Mouse (Mus musculus) 416B (cell line): ENCODE data around the gene Tshz2.
A peak's percentile ranks its signal among the peaks of the same experiment; 100 is the strongest.

Experiments
- DNase-seq: peaks from one replicate; pipeline ENCODE4 v3.0.0; 2011; ENCODE audit warnings: low read depth

The Tshz2 gene

DNA sequence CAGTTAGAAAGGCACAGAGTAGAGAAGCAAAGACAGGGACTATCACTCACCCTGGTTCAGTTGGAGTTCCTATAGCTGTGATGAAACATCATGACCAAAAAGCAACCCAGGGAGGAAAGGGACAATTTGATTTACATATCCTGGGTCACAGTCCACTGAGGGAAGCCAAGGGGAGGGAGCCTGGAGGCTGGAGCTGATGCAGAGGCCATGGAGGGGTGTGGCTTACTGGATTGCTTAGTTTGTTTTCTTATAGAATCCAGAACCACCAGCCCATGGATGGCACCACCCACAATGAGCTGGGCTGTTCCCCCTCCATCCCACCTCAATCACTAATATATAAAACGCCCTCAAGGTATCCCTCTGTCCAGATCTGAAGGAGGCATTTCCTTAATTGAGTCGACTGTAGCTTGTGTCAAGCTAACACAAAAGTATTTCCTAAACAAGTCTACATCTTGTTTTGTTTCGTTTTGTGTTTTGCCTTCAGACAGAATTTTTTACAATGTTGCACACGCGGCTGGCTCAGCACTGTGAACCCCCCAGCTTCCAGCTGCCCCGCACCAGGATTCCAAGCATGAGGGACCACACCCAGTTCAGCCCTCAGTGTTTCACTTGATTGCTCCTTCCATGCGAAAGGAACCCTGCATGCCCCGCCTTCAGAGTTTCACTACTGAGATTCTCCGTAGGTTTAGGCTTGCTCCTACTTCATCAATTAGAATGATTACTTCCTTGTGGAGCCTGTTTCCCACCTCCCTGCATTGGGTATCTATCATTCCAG is 413.7 kb downstream of the Tshz2 start:
- DNase-seq: no peak

DNA sequence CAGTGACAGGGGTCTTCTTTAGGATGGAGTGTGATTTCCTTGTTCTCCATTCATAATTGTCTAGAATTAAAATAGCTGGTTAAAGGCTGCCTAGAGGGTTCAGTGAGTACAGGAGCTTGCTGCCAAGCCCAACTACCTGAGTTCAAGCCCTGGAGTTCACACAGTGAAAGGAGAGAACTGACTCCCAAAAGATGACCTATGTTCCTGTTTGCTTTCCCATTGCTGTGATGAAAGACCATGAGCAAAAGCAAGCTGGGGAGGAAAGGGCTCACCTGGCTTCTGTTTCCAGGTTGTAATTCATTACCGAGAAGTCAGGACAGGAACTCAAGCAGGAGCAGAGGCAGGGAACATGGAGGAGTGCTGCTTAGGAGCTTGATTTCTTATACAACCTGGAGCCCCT is 416.0 kb downstream of the Tshz2 start:
- no peak for DNase-seq

DNA sequence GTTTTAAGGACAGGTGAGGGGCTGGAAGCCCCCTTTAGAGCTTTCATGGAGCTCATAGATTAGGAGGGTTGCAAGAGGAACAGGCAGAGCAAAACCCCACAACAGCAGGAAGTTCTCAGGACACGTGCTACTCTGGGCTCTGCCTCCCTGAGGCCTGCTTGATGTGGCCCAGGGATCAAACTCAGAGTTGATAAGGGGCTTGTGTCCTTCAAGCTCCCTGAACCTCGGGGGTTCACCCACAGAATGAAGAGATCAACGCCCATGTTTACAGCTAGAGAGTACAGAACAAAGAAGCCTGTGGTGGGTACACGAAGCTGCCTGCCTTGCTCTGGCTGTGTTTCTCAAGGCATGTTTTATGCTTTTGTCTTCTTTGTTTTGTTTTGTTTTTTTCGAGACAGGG is 417.8 kb downstream of the Tshz2 start:
- DNase-seq: no peak

DNA sequence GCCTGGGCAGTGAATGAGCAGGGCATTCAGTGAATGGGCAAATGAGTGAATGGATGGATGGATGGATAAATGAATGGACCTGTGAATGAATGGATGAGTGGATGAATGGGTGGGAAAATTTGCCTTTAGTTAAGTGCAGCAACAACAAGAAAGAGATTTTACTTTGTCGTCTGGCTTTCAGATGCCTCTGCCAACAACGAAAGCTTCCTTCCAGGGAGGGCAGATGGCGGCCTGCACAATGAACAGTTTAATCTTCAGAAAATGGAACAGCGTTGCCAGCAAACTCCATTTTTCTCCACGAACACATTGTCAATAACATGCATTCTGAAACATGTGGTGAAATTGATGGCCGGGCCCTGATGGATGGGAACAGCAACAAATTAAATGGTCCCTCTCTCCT is 418.6 kb downstream of the Tshz2 start:
- no peak for DNase-seq

DNA sequence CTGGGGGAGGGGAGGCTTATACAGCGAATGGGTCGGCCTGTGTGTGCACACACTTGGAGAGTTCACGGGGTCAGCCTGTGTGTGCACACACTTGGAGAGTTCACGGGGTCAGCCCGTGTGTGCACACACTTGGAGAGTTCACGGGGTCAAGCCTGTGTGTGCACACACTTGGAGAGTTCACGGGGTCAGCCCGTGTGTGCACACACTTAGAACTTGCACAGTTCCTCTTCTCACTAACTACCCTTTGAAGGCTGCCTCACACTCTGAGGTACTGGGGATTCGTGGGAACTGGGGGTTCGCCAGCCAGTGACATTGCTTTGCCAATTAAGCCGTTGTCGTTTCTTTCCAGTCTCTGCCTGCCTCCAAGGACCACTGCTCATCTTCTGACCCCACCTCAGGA is 422.1 kb downstream of the Tshz2 start:
- no peak for DNase-seq

DNA sequence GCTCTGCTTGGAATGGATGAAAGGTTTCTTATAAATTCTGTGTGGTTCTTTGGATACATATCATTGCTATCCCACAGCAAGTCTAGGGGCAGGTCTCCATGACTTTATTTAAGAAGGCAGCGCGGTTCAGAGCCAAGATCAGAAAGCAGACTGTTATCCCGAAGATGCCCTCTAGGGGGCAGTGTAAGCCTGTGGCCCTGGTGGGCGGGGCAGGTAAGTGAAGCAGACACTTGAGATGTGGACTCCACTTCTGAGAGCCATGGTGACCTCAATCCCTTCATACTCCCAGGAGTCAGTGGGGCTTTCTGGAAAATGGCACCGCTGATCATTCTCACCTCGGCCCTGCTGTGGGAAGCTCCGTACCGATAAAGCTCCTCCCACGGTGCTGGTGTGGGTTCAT is 422.6 kb downstream of the Tshz2 start:
- DNase-seq: peak; percentile 61

DNA sequence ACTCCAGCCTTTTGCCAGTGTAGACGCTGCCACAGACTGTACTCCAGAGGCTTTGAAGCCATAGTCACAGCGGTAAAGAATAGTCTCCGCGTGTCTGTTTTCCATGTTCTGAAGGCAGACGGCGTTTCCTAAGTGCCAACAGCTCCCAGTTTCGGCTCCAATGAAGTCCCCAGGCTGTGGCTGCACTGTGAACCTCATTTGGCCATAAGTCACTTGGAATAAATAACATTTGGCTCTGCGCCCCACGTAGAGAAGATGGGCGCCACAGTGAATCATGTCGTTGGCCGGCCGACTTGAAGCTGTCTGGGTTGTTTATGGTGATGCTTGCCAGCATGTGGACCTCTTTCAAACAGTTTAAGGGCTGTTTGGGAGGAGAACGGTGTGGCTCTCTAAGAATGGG is 426.0 kb downstream of the Tshz2 start:
- no peak for DNase-seq

DNA sequence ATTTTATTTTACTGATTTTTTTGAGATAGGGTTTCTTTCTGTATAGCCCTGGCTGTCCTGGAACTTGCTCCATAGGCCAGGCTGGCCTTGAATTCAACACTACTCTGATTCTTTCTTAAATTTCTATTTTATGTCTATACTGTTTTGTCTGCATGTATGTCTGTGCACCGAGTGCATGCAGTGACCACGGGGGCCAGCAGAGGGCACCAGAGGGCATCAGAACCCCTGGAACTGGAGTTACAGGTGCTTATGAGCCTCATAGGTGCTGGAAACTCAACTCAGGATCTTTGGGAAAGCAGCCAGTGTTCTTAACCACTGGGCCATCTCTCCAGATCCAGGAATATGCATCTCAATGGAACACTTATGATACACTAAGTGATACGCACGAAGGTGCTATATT is 427.3 kb downstream of the Tshz2 start:
- DNase-seq: peak; percentile 57

DNA sequence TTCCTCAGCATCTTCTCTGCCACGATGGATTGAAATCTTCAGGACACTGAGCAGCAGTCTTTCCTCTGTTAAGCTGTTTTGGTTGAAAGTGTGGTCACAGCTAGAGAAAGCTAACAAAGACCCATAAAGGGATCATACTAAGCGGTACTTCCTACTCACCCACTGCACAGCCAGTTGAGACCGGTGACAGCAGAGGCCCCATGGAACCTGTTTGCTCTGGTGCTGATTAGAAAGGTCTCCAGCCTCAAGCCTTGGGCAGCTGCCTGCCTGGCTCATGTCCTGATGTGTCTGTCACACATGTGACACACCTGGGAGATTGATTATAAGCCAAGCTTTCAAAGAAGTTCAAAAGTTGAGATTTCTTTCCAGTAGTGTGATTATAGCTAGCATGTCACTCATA is 429.6 kb downstream of the Tshz2 start:
- DNase-seq: no peak

DNA sequence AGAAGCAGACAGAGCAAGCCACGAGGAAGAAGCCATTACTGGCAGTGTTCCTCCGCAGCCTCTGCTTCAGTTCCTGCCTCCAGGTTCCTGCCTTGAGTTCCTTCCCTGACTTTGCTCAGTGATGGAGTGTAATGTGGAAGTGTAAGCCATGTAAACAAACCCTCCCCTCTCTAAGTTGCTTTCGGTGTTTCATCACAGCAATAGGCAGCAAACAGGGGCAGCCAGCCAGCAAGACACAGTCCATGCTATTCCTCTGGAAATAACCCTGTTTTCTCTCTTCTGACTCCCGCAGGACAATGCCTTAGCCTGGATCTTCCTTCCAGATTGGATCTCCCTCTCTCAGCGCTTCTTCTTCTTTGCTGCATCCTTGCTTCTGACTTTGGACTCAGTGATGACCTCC is 437.2 kb downstream of the Tshz2 start:
- no peak for DNase-seq

DNA sequence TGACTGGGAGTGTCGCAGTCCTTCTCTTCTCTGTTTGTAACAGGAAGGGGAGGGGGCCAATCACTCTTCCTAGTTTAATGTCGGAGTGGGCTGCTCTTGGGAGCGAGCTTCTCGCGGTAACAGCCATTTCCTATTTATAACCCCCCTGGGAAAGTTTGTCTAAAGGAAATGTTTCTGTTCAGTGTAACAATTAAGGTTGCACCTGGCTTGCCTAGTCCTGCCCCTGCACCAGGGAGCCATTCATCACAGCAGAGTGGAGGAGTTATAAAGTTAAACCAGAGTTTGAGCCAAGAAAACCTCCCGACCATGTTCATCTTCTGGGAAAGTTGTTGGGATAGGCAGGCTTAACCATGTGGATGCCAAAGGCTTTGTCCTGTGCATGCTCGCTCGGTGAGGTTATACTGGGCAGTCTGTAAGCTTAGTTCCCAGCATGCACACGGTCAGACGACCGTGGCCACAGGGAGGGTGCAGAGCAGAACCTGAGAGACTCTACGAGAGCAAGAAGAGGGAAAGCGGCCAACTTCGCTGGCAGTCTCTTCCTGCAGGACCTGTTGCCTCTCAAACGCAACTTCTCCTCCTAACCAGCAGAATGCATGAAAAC is 437.9 kb downstream of the Tshz2 start:
- no peak for DNase-seq

DNA sequence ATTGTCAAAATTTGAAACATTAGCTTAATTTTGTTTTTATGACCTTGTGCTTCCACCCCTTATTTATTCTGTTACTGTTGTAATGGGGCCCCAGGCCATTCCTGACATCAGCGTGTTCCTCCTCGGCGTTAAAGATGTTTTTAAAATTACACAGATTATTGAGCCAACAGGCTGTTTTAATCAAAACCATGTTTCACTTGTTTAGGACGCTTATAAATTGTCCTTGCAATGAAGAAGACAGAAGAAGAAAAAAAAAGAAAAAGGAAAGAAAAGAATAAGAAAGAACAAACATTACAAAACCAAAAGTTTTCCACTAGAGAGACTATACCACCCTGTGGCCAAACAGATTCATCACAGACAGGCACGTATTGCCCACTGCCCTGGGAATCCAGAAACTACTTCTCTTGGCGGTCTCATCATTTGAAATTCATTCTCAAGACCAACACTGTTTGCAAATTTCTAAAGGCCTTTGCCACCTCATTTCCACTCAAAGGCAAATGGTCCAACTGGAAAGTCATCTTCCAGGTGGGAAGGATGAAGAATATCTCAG is 444.2 kb downstream of the Tshz2 start:
- DNase-seq: no peak

DNA sequence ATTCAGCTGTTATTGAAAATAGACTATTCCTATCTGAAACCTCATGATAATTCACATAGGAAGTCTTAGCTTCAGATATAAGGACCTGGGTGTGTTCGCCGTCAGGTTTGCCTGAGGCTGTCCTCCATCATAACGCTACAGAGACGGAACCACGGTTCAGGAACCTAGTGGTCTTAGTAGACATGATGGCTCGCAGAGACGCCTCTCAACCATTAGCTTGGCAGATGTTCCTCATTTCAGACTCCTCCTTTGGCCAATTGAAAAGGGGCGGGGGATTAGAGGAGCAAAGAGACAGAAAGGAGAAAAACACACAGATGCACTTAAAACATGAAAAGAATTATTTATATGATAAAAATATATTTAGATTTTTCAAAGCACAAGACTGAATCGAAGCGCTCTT is 445.2 kb downstream of the Tshz2 start:
- DNase-seq: no peak

DNA sequence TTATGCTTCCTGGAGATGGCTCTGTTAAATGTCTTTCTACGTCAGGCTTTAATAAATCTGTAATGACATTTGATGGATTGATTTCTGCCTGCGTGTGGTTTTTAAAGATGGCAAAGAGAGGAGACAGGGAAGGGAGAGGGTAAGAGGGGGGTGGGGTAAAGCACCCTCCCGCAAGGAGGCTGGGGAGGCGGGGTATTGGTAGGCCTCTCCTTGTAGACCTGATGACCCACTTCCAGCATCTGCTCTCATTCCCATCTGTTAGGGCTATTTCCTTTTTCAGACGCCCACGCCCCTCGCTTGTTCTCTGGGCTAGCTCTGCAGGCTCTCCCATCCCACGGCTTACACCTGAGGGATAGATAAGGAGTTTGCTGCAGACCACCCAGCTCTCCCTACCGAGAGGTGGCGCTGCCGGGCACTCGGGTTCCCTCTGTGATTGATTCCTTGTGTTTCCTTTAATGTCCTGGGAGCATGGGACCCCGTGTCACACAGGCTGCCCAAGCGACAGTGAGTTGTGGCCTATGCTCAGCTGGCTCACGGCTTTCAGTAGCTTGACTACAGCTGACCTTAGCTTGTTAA is 445.7 kb downstream of the Tshz2 start:
- no peak for DNase-seq

DNA sequence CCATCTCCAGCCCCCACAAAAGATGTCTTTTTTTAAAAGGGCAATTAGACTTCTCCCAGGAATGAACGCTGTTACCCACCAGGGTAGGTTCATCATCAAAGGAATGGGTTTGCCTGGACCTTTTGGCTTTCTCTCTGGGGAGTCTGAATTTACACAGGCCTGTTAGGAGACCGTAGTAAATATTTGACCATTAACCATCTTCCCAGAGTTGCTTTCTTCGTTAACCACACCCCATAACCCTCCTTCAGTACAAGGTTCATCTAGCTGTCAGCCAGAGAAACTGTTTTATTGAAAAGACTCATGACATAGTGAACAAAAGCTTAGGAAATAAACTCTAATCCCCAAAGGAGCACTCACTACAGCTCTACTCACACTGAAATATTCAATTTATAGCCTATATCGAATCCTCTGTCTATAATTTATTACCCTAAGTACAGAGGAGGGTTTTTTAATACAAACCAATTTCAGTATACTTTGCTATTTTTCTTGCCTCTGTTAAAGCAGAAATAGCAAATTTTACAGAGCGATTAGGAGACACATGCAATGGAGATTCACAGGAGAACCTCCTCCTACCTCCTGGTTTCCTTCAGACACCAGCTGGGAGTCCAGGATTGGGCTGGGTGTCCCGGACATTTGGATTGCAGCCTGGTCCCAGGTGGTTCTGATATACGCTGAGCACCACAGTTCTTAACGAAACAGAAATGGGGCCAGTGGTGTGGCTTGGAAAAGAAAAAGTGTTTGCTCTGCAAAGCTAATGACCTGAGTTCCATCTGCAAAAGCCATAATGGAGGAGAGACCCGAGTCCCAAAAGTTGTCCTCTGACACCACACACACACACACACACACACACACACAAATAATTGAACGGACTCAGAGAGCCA is 459.0 kb downstream of the Tshz2 start:
- no peak for DNase-seq

DNA sequence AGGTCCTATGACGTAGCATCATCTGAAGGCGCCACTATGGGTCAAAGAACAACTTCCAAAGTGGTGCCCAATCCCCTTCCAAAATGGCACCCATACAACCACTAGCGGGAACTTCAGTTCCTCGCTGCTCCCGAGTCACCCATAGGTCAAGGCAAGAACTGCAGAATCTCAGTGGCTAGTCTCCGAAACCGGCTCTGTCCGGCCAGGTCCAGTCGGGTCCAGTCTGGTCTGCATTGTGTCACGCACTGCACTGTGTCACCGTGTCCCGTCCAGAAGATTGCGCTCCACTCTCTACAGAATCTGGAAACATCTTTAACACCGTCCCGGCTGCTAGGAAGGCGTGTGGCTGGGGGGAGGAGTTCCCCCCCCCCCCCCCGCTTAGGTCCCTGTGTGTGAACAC is 461.4 kb downstream of the Tshz2 start:
- DNase-seq: no peak

DNA sequence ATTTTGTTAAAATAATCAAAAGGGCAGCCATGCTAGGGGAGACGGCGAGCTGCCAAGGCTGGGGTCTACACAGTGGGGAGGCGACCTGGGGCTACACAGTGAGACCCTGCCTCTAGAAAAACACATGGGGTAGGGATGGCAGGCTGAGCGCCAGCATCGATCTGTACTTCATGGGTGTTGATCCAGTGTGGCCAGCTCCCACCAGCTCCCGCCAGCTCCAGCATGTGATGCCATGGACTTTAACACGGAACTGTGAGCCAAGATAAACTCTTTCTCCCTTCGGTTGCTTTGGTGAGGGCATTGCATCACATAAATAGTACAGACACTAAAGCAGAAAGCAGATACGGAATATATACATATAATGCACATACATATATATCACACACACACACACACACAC is 462.1 kb downstream of the Tshz2 start:
- no peak for DNase-seq

DNA sequence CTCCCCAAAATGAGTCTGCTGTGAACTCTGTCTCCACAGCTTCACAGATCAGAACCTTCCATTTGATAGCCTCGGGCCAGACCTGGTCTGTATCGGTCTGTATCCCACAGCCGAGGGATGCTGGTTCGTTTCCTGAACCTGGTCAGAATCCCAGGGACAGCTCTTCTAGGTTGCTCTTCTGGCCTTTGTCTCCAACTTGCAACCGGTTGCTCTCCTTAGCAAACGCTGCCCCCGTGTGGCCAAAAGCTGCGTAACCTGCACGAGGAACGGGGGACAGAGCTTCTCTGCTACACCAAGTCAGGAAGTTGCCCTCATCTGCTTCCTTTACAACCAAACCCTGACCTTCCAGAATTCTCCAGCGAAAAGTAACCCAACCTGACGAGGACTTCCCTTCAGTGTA is 468.3 kb downstream of the Tshz2 start:
- DNase-seq: peak; percentile 91

DNA sequence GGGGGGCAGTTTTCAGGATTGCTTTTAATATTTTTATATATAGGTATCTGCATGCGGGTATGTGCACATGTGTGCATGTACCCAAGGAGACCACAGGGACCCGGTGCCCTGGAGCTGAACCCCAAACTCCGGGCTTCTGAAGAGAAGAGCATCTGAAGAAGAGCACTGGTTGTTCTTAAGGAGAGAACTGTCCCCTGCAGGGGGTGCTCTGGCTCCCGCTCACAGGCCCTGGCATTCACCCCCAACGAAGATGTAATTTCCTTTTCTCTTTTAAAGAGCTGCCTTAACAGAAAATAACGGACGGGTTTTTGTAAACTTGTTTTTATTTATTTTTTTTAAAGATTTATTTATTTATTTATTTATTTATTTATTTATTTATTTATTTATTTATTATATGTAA is 469.1 kb downstream of the Tshz2 start:
- DNase-seq: peak; percentile 70

DNA sequence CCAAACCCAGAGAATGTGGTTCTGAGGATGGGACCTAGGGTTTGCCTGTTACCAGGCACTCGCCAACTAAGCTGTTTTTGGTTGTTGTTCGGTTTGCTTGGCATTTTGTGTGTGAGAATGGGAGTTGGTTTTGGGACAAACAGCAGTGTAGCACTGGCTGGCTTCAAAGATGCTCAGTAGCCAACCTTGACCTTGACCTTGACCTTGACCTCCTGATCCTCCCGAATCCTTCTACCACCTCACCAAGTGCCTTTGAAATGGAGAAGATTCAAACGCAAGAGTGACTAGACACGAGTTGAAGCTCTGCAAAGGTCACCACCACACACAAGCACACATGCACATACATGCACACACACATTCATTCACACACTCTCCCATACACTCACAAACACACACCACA is 470.5 kb downstream of the Tshz2 start:
- no peak for DNase-seq

DNA sequence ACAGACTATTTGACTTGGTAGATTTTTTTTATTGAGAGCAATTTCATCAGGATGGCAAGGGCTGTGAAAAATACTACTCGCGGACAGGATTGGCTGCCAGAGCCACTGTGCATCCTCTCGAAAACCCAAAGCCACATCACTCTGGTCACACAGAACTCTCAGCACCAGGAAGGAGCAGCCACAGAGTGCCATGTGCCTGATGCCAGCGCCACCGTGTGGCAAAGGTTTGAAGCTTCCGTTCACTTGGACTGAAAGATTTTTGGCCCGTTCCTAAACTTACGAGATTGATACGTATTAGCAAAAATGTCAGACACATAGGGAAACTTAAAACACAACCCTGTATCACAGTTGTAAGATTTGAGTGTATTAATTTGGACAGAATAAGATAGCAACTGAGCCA is 471.0 kb downstream of the Tshz2 start:
- DNase-seq: peak; percentile 77

DNA sequence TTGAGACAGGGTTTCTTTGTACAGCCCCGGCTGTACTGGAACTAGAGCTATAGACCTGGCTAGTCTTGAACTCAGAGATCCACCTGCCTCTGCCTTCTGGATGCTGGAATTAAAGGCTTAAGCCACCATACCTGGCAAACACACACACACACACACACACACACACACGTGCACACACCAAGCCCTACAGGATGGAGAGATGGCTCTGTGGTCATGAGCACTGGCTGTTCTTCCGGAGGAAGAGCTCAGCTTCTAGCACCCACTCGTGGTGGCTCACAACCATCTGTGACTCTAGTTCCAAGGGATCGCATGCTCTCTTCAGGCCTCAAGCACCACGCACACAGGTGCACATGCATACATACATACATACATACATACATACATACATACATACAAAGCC is 471.6 kb downstream of the Tshz2 start:
- no peak for DNase-seq
